Mouse (Mus musculus) naive thymus-derived CD4-positive, alpha-beta T cell, adult 2 months (primary cell): ENCODE results near the gene Bbs10.

ENCODE experiments used
- DNase-seq: peaks from one replicate; pipeline ENCODE4 v3.0.0-alpha.2; 2011; ENCODE audit warnings: low read depth

The Bbs10 gene

DNA sequence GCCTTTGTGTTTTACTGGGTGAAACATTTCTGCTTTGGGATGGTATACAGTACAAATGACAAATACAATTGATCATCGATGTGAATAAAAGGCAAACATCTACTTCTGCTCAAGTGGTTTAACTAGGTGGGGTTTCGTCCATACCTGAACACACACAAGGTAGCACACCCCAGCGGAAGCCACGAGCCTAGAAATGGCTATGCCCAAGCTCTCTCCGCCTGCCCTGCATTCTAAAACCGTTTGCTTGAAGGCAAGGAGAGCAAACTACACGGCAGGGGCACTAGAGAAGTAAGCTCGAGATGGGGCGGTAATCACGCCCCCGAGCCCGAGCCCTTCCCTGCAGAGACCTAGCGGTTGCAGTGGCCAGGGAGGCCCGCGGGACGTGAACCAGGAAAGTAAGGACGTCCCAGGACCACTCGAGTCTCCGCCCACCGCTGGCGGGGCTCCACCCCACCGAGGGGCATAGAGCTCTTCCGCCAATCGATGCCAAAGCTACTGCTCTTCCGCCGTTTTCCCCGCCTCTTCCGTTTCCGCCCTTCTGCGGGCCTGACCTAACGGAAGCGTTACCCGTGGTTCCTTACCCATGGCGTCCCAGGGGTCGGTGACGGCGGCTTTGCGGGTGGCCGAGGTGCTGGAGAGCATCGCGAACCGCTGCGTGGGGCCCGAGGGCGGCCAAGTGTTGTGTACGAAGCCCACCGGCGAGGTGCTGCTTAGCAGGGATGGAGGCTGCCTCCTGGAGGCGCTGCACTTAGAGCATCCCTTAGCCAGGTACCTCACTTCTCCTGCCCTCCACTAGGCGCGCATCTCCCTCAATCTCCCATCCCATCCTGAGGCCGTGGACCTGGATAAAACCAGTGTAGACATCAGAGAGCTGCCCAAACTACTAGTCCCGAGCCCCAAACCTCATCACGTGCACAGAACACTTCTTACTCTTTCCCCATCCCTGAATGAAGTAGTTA is at the start of gene Bbs10:
Bbs10 (plus strand) TSS at position 540 of the 959 bp plus-strand sequence.
- peak; percentile 94 for DNase-seq

DNA sequence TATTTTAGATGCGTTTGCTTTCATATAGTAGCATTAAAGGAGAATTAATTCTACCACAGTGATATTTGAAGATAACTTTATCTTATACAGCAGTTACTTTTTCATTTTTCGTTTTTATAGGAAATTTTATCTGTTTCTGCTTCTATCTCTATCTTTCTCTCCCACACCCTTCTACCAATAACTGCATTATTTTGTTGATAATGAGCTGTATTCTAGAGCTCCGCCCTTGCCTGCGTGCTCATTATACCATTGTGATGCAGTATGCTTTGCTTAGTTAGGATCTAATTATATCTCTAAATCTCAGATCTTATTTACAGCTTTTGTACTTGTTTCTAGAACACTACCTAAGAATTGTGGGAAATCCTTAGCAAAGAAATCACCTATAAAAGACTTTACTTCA is 48.3 kb upstream of the Bbs10 start:
- DNase-seq: no peak

DNA sequence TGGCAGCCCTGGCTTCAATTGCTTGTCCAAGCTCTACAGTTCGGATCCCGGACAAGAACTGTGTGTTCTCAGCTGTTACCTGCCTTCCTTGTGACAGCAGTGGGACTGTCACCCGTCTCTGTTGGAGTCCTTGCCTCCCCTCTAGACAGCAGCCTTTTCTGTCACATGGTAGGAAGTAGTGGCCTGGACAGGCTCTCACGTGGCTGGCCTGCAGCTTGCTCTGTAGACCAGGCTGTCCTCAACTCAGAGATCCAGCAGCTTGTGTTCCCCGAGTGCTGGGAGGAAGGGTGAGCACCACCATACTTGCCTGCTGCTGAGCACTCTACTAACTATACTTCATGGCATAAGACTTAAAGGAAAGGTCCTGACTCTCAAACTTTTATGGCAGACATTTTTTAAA is 46.8 kb upstream of the Bbs10 start:
- DNase-seq: no peak

DNA sequence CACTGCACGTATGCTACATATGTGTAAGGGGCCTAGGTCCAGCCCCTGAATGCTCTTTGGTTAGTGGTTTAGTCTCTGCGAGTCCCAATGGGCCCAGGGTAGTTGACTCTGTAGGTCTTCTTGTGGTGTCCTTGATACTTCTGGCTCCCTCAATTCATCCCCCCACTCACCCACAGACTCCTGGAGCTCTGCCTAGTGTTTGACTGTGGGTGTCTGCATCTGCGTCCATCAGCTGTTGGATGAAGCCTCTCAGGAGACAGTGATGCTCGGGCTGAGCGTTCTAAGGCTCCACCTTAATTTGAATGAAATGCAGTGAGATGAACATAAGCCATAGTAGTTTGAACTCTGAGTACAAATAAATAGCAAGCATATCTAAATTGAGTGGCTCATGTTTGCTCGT is 43.3 kb upstream of the Bbs10 start:
- no peak for DNase-seq

DNA sequence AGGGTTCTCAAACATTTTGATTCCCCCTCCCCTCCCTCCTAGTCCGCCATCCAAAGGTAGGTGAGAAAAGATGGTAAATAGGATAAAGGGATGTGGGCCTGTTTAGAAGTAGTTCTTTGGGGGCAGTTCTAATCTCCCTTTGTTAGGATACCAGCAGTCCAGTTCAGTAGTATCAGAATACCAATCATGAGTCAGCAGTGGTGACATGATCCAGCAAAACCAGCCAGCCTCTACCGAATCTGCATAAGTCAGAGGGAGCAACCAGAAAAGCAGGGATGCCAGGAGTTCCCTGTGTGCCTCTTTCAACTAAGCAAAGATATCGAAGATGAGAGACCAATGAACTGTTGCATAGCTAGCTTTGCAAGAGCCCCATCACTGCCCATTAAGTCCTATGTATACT is 42.3 kb upstream of the Bbs10 start:
- no peak for DNase-seq

DNA sequence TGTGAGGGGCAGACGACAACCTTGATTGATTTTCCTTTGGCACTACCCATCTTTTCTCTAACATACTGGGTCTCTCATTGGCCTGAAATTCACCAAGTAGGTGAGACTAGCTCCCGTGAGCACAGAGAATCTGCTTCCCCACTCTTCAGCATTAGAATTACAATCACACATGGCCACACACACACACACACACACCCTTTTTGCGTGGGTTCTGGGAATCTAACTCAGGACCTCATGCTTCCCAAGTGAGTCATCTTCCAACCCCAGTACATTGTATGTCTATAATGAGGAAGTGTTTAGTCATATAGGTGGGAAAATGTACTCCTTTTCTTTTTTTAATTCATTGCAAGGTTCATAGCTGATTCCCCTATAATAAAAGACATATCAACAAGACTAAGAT is 41.1 kb upstream of the Bbs10 start:
- no peak for DNase-seq

DNA sequence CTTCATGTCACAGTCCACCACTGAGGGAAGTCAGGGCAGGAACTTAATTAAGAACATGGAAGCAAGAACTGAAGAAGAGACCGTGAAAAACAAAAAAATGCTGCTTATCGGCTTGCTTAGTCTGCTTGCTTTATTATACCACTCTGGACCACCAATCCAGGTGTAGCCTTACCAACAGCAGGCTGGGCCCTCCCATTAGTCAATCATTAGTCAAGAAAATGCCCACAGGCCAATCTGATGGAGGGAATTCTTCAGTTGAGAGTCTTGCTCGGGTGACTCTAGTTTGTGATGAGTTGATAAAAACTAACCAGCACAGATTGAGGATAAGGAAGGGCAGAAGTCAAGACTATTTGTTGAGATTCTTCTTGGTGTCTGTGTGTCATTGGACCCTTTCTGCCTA is 40.2 kb upstream of the Bbs10 start:
- DNase-seq: no peak

DNA sequence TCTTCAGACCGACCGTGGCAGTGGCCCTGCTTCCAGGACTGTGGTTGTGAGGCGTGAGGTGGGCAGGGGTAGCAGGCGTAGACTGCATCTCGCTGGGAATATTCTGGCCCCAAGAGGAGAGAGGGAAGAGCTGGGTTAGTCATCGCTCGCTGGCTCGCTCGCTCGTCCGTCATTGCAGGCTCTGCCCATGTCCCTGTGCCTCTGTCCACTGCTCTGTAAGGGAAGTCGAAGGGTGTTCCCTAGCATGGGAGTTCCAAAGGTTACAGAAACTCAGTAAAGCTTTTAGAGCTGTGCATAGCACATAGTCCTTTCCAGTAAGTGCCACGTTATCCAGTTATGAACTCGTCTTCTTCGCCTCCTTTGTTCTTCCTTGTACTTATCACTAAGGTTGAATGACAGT is 26.8 kb upstream of the Bbs10 start:
- DNase-seq: no peak

DNA sequence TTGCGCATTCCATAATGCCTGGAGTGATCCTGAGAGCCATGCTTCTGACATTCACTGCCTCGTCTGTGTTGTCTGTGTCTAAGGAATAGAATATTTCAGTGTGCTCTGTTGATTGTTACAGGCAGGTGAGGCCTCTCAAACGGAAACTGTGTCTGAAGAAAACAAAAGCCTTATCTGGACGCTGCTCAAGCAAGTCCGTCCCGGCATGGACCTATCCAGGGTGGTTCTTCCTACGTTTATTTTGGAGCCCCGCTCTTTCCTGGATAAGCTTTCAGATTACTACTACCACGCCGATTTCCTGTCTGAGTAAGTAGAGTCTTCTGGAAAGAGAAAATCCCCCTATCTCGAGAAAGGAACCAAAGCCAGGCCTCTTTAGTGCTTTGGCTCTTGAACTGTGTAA is 25.6 kb upstream of the Bbs10 start:
- no peak for DNase-seq

DNA sequence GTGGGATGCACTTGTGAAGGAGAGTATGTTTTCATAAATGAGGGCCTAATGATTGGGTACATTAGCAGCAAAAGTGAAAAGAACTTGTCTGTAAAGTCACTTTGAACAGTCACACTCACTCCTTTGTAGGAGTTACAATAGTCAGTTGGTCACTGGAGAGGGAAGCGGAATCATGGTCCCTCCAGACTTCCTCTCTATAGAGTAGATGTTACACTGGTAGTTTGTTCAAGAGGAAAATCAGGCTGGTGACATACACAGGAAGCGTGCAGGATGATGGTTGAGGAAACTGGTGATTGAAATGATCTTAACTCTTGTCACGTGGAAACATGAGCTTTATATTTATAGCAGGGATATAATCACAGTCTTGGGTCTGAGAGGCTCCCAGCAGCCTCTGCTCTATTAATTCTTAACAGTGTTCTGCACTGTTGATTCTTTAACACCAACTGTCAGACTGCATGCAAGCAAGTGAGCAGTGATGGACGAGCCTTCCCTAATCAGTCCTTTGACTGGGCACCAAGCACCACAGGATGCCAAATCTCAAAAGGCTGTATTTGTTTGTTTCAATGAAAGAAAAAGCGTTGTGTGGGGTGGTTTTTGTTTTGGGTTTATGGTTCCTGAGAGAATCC is 24.9 kb upstream of the Bbs10 start:
- no peak for DNase-seq

DNA sequence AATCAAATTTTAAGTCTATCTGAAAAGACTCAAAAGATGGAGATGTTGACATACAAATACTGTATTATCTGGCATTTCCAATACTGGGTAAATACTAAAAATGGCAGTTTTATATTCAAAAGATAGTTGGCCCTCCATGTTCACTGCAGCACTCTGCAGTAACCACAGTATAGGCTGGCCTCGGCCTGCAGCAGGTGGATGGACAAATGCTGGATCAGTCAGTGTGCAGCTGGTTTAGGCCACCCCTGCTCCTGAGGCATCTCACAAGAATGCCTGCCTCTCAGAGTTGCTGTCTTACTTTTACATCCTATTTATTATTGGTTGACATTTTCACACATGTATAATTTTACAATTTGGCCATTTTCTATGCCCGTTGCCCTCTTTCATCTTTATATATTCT is 22.7 kb upstream of the Bbs10 start:
- DNase-seq: no peak

DNA sequence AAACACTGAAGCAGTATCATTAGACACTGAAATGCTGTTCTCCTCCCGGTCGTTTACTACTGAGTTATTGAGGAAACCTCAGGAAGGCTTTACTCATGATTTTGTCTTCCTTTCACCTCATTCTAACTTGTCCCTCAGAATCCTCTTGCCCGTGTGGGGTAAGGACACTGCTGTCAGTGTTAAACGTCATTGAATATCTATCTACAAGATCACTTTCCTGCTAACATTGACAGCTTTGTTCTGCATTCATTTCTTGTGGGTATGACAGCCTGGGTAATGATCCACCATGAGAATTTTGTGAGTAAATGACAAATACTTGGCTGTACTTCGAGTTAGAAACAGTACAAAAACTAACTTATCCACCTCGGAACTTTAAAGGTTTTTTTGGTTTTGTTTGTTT is 848 bp upstream of the Bbs10 start:
- DNase-seq: no peak

DNA sequence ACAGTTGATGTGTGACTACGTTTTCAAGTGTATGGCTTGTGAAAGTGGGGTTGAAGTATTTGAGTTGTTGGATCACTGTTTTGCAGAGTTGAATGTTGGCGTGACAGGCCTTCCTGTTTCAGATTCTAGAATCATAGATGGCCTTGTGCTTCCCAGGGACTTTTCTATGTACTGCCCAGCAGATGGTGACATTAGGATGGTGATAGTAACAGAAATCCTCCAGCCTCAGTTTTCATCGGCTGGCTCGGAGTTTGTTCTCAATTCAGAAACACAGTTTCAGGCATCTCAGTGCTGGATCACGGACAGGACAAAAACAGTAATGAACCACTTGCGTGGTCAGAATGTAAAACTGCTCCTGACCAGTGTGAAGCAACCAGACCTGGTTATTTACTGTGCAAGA is 1.1 kb downstream of the Bbs10 start:
- DNase-seq: no peak

DNA sequence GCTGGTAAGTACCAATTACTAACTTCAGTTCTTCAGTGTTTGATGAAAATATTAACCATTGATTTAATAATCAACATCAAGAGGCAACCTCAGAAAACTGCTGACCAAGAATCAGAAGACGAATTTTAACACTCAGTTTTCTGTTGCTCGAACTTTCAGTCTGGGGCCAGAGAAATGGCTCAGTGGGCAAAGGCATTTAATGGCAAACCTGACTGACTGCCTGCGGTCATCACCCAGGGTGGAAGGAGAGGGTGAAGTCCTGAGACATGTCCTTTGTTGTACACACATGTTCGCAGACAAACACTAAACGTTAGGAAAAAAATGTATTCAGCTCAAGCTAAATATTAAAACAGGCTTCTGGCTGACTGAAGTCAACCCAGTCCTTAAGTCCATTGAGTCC is 2.6 kb downstream of the Bbs10 start:
- no peak for DNase-seq

DNA sequence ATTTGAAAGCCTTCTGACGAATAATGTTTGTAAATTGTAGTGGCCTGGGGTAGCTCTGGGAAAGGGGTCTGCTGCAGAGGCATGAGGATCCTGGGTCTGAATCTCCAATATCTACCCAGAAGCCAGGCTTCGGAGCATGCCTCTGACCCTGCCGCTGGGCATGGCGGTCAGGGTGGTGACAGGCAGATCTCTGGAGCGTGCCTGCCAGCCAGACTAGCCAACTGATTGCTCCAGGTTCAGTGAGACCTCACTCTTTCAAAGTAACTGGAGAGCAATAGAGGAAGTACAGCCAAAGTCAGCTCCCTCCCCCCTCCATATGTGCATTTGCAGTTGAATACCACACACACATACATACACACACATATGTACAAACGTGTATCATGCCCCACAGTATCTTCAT is 4.0 kb downstream of the Bbs10 start:
- DNase-seq: no peak

DNA sequence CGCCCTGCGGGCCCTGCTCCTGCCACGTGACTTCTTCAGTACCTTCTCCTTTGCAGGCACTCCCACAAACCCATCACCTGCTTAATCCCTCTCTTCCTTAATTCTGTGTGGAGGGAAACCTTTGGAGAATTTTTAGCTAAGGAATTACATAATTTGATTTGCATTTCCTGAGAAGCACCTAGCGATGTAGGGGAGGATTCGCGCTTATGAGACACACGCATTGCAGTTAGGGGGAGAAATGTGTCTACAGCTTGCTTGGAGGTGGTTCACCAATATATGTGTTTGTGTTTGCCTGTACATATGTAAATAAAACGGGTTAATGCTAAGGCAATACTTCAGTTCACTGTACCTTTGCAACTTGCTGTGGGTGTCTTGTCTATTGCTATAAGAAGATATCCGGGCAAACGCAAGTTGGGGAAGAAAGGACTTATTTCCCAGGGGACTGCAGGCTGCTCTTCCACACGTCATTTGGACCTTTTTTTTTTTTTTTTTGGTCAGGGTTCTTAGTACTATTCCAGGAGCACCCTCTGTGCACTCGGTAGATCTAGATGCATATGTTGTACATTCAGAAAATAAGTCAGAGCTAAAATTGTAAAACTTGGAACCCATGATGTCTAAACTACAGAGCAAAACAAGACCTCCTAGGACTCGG is 10.5 kb downstream of the Bbs10 start:
- DNase-seq: no peak

DNA sequence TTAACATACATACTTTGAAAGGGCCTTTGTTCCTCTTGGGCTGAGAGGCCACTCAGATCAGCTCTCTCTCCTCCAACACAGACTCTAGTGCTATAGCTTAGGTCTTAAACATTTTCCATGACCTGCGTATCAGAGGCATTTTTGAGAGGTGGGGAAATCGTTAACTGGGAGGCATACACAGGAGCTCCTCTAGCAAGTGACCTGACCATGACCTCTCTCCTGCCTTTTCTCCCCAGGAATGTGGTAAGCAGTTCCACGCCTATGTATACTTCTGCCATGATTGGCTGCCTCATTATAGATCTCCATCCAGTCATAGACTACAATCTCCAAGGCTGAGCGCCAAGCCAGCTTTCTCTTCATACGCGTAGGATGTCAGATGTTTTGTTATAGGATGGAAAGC is 14.8 kb downstream of the Bbs10 start:
- no peak for DNase-seq

DNA sequence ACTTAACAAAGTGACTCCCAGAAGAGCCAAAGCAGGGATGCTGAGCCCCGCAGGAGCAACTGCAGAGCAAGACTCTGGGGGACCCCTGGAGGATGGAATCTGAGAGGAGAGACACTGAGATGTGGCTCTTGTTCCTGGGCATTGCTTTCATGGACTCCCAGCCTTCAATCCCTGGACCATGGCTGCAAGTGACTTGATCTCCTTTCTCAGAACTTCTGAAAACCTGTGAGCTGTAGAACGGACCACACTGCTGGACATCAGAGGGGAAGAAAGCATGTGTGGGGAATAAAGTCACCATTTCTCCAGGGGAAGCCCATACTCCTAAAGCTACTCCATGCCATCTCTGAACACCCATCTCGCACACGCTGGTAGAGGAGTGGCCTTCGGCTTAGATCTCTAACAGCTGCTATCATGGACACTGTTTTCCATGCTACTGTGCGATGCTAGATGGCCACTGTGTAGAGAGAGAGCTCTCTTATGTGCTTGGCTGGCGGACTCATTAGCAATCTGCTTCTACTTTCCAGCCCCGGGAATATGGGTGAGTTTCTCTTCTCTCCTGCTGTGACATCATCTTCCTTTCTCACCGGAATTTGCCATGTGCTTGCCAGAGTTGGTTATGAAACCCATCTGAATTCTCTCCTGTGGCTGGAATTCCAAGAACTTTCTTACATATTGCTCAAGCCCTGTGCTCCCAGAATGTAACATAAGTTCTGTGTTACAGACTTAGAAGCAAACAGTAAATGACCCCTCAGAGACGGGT is 16.3 kb downstream of the Bbs10 start:
- DNase-seq: no peak

DNA sequence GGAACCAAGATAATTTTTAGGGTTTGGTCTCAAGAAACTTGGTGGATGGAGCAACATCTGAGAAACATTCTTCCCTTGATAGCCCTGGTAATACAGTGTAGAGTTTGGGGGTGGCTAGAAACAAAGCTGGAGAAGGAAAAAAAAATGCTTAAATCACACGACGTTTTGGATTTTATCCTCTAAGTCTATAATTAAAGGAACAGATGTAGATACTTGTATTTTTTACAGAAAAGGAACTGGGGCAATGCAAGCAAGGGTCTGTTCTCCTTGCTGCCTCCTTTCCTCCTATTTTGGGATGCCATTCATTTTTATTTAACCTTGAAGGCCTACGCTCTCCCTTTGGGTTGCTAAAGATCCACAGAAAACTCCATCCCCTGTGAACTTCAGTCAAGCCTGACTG is 17.5 kb downstream of the Bbs10 start:
- DNase-seq: no peak

DNA sequence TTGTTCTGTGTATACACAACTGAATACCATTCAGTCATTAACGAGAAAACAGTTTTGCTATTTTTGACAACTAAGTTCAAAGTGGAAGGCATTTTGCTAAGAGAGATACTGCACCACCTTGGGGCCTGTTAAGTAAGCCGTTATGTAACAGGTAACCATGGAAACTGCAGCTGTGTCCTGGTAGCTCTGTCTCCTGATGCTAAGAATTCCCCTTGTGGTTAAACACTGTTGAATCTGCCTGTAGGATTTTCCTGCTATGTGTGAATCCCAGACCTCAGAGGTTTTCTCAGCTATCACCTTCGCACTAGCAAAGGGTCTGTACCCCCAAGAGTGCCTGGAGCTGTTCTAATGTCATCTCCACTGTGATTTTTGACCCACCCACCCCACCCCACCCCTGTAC is 19.5 kb downstream of the Bbs10 start:
- no peak for DNase-seq

DNA sequence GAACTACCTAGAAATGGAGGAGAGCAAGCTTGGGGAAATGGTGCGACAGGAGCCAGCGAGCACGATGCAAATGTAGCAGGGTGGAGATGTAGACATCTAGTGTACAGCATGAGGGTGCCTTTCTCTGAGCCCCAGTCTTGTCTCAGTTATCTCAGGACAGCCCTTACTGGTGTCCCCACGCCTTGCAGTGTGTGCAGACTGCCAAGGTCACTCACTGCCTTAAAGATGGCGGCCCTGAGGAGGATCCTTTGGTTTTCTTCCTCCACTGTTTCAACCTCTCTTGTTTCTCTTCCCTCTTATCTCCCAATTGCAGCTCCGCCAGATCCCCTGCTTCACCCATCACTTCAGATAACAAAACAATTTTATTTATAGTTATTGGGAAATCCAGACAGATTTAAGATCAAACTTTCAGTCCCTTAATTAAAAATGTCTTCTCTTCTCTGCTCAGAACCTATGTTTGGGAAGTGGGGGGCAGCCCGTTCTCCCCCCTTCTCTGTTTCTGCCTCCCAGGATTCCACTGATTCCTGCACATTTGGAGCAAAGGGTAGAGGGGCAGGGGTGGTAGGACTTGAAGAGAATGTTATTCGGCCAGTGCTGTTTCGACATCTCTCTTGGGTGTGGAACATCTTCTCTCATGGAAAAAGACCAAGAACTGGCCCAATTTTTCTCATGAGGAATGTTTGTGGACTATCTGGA is 20.5 kb downstream of the Bbs10 start:
- DNase-seq: no peak

DNA sequence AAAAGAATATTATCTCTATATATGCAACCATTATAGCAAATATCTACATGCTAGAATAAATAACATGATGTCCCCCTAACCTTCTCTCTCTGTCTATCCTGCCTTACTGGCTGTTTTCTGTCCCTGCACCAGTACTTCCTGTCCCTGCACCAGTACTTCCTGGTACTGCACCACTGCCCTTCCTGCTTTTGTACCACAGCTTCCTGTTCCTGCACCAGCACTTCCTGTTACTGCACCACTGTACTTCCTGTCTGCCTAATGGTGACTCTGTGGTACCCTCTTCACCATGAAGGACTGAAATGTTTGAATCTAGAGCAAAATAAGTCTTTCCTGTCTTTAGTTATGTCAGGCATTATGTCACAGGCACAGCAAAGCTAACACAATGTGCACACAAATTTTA is 22.1 kb downstream of the Bbs10 start:
- peak; percentile 11 for DNase-seq
